Mouse (Mus musculus): ENCODE measurements around the gene Ptprd. TPM values are rescaled to one million over a fixed set of nuclear protein-coding genes. Genes with fewer than 3 reads are reported as not detected.

Gene Ptprd
- polyA plus RNA-seq, 1 experiment: not detected

DNA sequence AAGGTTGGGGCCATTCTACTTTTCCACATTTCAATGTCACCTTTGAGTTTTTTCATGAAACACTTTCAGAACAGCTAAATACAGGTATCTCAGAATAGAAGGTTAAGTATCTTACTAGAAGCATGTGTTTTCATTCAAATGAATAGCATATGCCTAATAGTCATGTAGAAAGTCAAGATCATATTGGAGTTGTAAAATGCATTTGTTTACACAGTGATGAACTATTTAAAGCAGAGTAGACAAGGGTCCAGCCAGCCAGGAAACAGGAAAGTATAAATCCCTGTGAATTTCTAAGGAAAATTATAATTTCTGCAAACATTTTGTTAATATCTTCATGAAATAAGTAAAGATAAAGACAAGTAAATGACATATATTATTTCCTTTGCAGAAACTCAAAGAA is 1970.2 kb downstream of the Ptprd start:
- no peak overlapping the region for H3K4me3 ChIP-seq (replicated peaks)
- no peaks in the 10 kb centered on the region for H3K27me3 ChIP-seq (replicated peaks)
- H3K36me3 ChIP-seq (replicated peaks; ENCODE audit: low read length): no peaks in the 10 kb centered on the region
- no peaks in the 10 kb centered on the region for H3K4me1 ChIP-seq
- no peak for TF ChIP-seq FLI1 (IDR thresholded peaks at IDR 0.05; ENCODE audit: low read length)
- no peak for TF ChIP-seq GATA1 (IDR thresholded peaks at IDR 0.05; ENCODE audit: borderline replicate concordance, low read length)
- peaks cover 3% of the 10 kb centered on the region; the same call in 1 of the 2 replicates for H3K9me3 ChIP-seq

DNA sequence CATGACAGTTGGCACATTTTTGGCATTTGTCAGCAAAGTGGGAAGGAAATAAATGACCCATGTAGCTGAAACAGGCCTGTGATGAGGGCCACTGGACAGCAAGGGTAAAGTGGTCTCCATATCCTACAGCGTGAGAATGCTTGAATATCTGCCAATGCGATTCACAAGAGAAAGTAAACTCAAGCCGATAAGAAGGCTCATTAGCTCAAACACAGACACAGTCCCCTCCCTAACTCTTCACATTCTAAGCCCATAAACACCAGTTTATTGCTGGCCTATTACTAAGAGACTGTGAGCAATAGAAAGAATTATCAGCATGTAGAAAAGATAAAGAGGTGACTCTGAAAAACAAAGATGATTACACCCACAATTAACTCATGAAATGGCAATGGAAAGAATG is 1970.6 kb downstream of the Ptprd start:
- no peaks in the 10 kb centered on the region for H3K36me3 ChIP-seq (replicated peaks; ENCODE audit: low read length)
- no peaks in the 10 kb centered on the region for H3K4me1 ChIP-seq
- peaks cover 3% of the 10 kb centered on the region; the same call in 1 of the 2 replicates for H3K9me3 ChIP-seq
- TF ChIP-seq FLI1 (IDR thresholded peaks at IDR 0.05; ENCODE audit: low read length): no peak
- TF ChIP-seq GATA1 (IDR thresholded peaks at IDR 0.05; ENCODE audit: borderline replicate concordance, low read length): no peak
- H3K27me3 ChIP-seq (replicated peaks): no peaks in the 10 kb centered on the region
- H3K4me3 ChIP-seq (replicated peaks): no peak overlapping the region

DNA sequence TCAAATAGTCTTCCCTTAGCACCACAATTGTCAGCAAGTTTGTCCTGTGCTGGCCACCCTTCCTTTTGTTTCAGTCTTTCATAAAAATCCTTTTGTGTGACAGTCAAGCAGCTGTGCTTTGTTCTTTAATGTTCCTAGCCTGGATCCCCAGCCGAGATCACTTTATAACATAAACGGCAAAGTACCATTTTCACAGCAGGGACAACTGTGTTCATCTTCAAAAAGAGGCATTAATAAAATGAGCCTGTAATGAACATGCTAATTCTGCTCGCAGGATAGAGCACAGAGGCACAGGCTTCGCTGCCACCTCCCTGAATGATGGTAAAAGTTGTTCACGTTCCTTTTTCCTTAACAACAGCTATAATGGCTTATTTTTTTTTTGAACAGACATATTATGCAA is 1972.7 kb downstream of the Ptprd start:
- no peaks in the 10 kb centered on the region for H3K9me3 ChIP-seq
- no peaks in the 10 kb centered on the region for H3K27me3 ChIP-seq (replicated peaks)
- no peaks in the 10 kb centered on the region for H3K36me3 ChIP-seq (replicated peaks; ENCODE audit: low read length)
- no peaks in the 10 kb centered on the region for H3K4me1 ChIP-seq
- H3K4me3 ChIP-seq (replicated peaks): no peak overlapping the region
- TF ChIP-seq FLI1 (IDR thresholded peaks at IDR 0.05; ENCODE audit: low read length) (no peak), GATA1 (IDR thresholded peaks at IDR 0.05; ENCODE audit: borderline replicate concordance, low read length) (no peak)

DNA sequence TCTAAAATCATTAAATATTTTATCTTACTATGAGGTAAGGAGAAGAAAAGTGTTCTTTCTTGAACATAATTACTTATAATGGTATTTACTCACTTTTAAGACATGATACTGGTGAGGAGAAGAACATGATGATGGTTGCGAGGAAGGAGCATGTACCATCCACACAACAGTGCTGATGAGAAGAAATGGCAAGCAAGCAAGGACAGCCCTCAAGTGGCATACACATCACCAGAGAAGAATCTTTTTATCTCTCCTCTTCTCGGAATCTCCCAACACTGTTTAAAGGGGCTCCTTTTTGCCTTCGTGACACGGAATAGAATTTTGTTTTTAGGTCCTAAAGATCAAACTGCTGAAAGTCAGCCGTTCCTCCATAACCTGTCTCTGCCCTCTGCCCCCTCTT is 1973.2 kb downstream of the Ptprd start:
- TF ChIP-seq FLI1 (IDR thresholded peaks at IDR 0.05; ENCODE audit: low read length): no peak
- no peak for TF ChIP-seq GATA1 (IDR thresholded peaks at IDR 0.05; ENCODE audit: borderline replicate concordance, low read length)
- H3K9me3 ChIP-seq: no peaks in the 10 kb centered on the region
- no peaks in the 10 kb centered on the region for H3K36me3 ChIP-seq (replicated peaks; ENCODE audit: low read length)

GRCm38 (mm10) chr4:76237827-76238226 is 1973.9 kb downstream of the Ptprd start:
- no peaks in the 10 kb centered on the region for H3K9me3 ChIP-seq
- no peaks in the 10 kb centered on the region for H3K4me1 ChIP-seq
- no peak for TF ChIP-seq FLI1 (IDR thresholded peaks at IDR 0.05; ENCODE audit: low read length)
- no peak for TF ChIP-seq GATA1 (IDR thresholded peaks at IDR 0.05; ENCODE audit: borderline replicate concordance, low read length)
- H3K4me3 ChIP-seq (replicated peaks): no peak overlapping the region
- H3K27me3 ChIP-seq (replicated peaks): no peaks in the 10 kb centered on the region
- no peaks in the 10 kb centered on the region for H3K36me3 ChIP-seq (replicated peaks; ENCODE audit: low read length)

More for the DNA sequence above, 1973.2 kb downstream of the Ptprd start:
- Histone ChIP-seq H3K4me3 (replicated peaks) (no peak overlapping the region), H3K4me1 (no peaks in the 10 kb centered on the region), H3K27me3 (replicated peaks) (no peaks in the 10 kb centered on the region)

GRCm38 (mm10) chr4:76223720-76224119 is 1988.0 kb downstream of the Ptprd start:
- Histone ChIP-seq H3K27me3 (replicated peaks) (no peaks in the 10 kb centered on the region), H3K4me3 (replicated peaks) (no peak overlapping the region), H3K4me1 (no peaks in the 10 kb centered on the region), H3K9me3 (no peaks in the 10 kb centered on the region), H3K36me3 (replicated peaks; ENCODE audit: low read length) (no peaks in the 10 kb centered on the region)
- TF ChIP-seq GATA1 (IDR thresholded peaks at IDR 0.05; ENCODE audit: borderline replicate concordance, low read length): no peak
- no peak for TF ChIP-seq FLI1 (IDR thresholded peaks at IDR 0.05; ENCODE audit: low read length)

- TF ChIP-seq GATA1 (IDR thresholded peaks at IDR 0.05; ENCODE audit: borderline replicate concordance, low read length): no peak
- TF ChIP-seq FLI1 (IDR thresholded peaks at IDR 0.05; ENCODE audit: low read length): no peak
- H3K4me3 ChIP-seq (replicated peaks): no peak overlapping the region
- H3K36me3 ChIP-seq (replicated peaks; ENCODE audit: low read length): no peaks in the 10 kb centered on the region
Observed at GRCm38 (mm10) chr4:76222520-76222919, 1989.2 kb downstream of the Ptprd start.

GRCm38 (mm10) chr4:76218065-76218464 is 1993.7 kb downstream of the Ptprd start:
- no peaks in the 10 kb centered on the region for H3K27me3 ChIP-seq (replicated peaks)
- H3K4me3 ChIP-seq (replicated peaks): no peak overlapping the region
- H3K4me1 ChIP-seq: no peaks in the 10 kb centered on the region
- no peaks in the 10 kb centered on the region for H3K36me3 ChIP-seq (replicated peaks; ENCODE audit: low read length)
- H3K9me3 ChIP-seq: no peaks in the 10 kb centered on the region
- no peak for TF ChIP-seq GATA1 (IDR thresholded peaks at IDR 0.05; ENCODE audit: borderline replicate concordance, low read length)
- TF ChIP-seq FLI1 (IDR thresholded peaks at IDR 0.05; ENCODE audit: low read length): no peak

More at GRCm38 (mm10) chr4:76222520-76222919, 1989.2 kb downstream of the Ptprd start:
- H3K9me3 ChIP-seq: no peaks in the 10 kb centered on the region
- no peaks in the 10 kb centered on the region for H3K4me1 ChIP-seq
- H3K27me3 ChIP-seq (replicated peaks): no peaks in the 10 kb centered on the region

GRCm38 (mm10) chr4:76215141-76215540 is 1996.6 kb downstream of the Ptprd start:
- H3K4me1 ChIP-seq: no peaks in the 10 kb centered on the region
- TF ChIP-seq GATA1 (IDR thresholded peaks at IDR 0.05; ENCODE audit: borderline replicate concordance, low read length) (no peak), FLI1 (IDR thresholded peaks at IDR 0.05; ENCODE audit: low read length) (no peak)
- no peaks in the 10 kb centered on the region for H3K9me3 ChIP-seq

GRCm38 (mm10) chr4:76199321-76199720 is 2012.4 kb downstream of the Ptprd start:
- Histone ChIP-seq H3K4me3 (replicated peaks) (no peak overlapping the region), H3K9me3 (no peaks in the 10 kb centered on the region), H3K36me3 (replicated peaks; ENCODE audit: low read length) (no peaks in the 10 kb centered on the region), H3K4me1 (no peaks in the 10 kb centered on the region), H3K27me3 (replicated peaks) (no peaks in the 10 kb centered on the region)
- no peak for TF ChIP-seq GATA1 (IDR thresholded peaks at IDR 0.05; ENCODE audit: borderline replicate concordance, low read length)

More at GRCm38 (mm10) chr4:76215141-76215540, 1996.6 kb downstream of the Ptprd start:
- no peaks in the 10 kb centered on the region for H3K36me3 ChIP-seq (replicated peaks; ENCODE audit: low read length)
- H3K27me3 ChIP-seq (replicated peaks): no peaks in the 10 kb centered on the region
- H3K4me3 ChIP-seq (replicated peaks): no peak overlapping the region

GRCm38 (mm10) chr4:76194762-76195161 is 2017.0 kb downstream of the Ptprd start:
- no peaks in the 10 kb centered on the region for H3K36me3 ChIP-seq (replicated peaks; ENCODE audit: low read length)
- no peaks in the 10 kb centered on the region for H3K4me1 ChIP-seq
- H3K27me3 ChIP-seq (replicated peaks): no peaks in the 10 kb centered on the region
- TF ChIP-seq GATA1 (IDR thresholded peaks at IDR 0.05; ENCODE audit: borderline replicate concordance, low read length) (no peak), FLI1 (IDR thresholded peaks at IDR 0.05; ENCODE audit: low read length) (no peak)
- no peak overlapping the region for H3K4me3 ChIP-seq (replicated peaks)
- H3K9me3 ChIP-seq: no peaks in the 10 kb centered on the region
